Mouse (Mus musculus) erythroblast, embryonic 14.5 days (primary cell): Measurements from ENCODE around the gene Btrc. TPM values are rescaled to one million over a fixed set of nuclear protein-coding genes. Genes with fewer than 3 reads are reported as not detected.

ENCODE experiments used
- H3K27me3 ChIP-seq: 2 replicates; pipeline ENCODE4 v1.6.1; 2012; ENCODE audit warnings: inconsistent platforms; ENCODE audit not compliant: control insufficient read depth
- H3K36me3 ChIP-seq: 2 replicates; pipeline ENCODE4 v1.6.1; 2012; ENCODE audit warnings: mild to moderate bottlenecking, inconsistent platforms; ENCODE audit not compliant: control insufficient read depth
- H3K4me1 ChIP-seq: 2 replicates; pipeline ENCODE4 v1.6.1; 2012; ENCODE audit warnings: inconsistent platforms; ENCODE audit not compliant: control insufficient read depth
- H3K4me3 ChIP-seq: replicated peaks from 2 replicates; pipeline ENCODE3; 2012; ENCODE audit warnings: moderate library complexity, mild to moderate bottlenecking, inconsistent platforms
- H3K9me3 ChIP-seq: 2 replicates; pipeline ENCODE4 v1.6.1; 2012; ENCODE audit warnings: low read length, inconsistent platforms, mixed read lengths; ENCODE audit not compliant: control insufficient read depth
- GATA1 ChIP-seq: IDR thresholded peaks from 2 replicates; pipeline ENCODE4 v1.6.1; 2012; ENCODE audit warnings: low read length, inconsistent platforms, mixed read lengths
- TAL1 ChIP-seq: IDR thresholded peaks from 3 replicates; pipeline ENCODE4 v1.6.1; 2012; ENCODE audit warnings: low read length, inconsistent platforms, mixed read lengths
- polyA plus RNA-seq: library from polyadenylated mRNA; stranded (reverse); fragments of >175 nt; gene quantifications from 2 replicates; pipeline ENCODE4 v1.2.3, GENCODE M21; 2012

Gene Btrc
- polyA plus RNA-seq, 1 experiment: 6.4 TPM

DNA sequence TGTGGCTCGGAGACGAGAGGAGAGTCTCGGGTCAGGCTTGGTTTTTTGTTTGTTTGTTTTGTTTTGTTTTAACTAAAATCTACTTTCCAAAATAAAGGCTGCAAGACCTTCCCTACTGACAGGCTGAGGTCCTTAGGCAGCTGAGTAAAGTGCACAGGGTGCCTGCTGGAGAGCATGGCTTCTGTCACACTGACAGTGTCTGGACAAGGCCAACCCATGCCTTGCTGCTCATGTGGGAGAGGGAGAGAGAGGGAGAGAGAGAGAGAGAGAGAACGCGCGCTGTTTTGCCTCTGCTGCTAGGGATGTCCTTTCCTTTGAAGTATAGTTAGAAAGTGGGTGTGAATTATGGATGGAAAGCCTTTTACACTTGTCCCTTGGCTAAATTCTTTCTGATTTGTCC lies 168.0 kb downstream of the Btrc start:
- H3K27me3 ChIP-seq: no peaks in the 10 kb centered on the region
- TF ChIP-seq TAL1 (no peak), GATA1 (no peak)
- H3K36me3 ChIP-seq: peaks cover 52% of the 10 kb centered on the region
- H3K4me3 ChIP-seq: no peak overlapping the region
- H3K9me3 ChIP-seq: no peaks in the 10 kb centered on the region
- H3K4me1 ChIP-seq: peaks cover 23% of the 10 kb centered on the region

DNA sequence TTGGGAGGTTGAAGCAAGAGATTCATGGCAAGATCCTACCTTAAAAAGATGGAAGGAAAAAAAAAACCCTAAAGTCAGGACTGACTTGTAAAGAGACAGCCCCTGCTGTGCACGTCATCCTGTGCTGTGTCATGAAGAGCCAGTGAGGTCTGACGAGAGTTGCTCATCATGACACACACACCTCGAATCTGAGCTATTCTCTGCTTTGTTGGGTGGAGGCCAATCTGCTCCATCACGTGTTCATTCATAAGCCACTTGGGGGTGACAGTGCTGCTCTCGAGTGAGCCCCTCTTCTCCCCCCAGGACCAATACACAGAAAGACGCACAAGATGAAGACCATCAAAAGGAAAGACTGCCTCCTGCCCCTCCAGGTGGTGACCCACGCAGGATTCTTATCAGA lies 170.1 kb downstream of the Btrc start:
- TF ChIP-seq GATA1 (no peak), TAL1 (no peak)
- Histone ChIP-seq H3K9me3 (no peaks in the 10 kb centered on the region), H3K4me3 (no peak overlapping the region), H3K27me3 (no peaks in the 10 kb centered on the region), H3K36me3 (peaks cover 31% of the 10 kb centered on the region), H3K4me1 (peaks cover 20% of the 10 kb centered on the region)

DNA sequence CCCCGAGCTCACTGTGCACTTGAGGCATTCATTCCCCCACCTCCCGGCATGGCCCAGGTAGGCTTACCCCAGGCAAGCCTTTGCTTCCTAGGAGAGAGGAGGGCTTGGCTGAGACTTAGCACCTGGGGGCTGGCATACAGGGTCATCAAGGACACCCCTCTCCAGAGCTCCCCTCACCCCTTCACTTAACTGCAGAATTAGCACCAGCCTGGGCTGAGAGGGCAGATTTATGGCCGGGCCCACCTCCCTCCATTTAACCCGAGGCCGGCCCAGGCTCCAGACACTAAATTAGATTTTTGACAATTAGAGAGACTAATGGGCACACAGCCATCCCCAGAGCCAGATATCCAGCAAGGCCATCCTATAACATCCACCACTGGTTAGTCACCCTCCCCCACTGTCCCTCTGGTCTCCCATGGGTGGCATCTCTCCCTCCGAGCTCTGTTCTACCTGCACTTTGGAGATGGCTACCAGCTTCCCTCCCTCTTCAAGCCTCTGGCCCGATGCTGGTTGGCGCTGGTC lies 171.7 kb downstream of the Btrc start:
- Histone ChIP-seq H3K9me3 (no peaks in the 10 kb centered on the region), H3K27me3 (no peaks in the 10 kb centered on the region)
- TF ChIP-seq GATA1: no peak
- TF ChIP-seq TAL1: no peak

DNA sequence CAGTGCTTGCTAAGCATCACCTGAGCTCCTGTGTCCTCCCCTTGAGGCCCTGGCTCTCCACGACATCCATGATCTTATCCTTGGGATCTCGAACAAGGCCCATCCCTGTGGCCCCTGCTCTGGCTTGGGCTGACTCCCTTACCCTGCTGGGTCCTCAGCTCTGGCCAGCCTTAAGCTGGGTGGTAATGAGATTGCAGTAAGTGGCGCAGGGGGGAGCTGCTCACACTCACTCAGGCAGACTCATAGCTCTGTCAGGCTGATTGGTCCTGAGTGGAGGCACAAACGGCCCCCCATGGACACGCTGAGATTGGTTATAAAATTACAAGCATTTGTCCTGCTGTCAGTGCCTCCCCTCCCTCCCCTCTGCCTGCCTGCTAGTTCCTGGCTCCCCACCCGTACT lies 172.4 kb downstream of the Btrc start:
- TF ChIP-seq TAL1 (no peak), GATA1 (no peak; the same call in 1 of the 2 replicates)
- peaks cover 5% of the 10 kb centered on the region for H3K27me3 ChIP-seq
- no peaks in the 10 kb centered on the region for H3K9me3 ChIP-seq

More for the DNA sequence above, 171.7 kb downstream of the Btrc start:
- Histone ChIP-seq H3K36me3 (peaks cover 14% of the 10 kb centered on the region), H3K4me1 (peaks cover 26% of the 10 kb centered on the region), H3K4me3 (no peak overlapping the region)

DNA sequence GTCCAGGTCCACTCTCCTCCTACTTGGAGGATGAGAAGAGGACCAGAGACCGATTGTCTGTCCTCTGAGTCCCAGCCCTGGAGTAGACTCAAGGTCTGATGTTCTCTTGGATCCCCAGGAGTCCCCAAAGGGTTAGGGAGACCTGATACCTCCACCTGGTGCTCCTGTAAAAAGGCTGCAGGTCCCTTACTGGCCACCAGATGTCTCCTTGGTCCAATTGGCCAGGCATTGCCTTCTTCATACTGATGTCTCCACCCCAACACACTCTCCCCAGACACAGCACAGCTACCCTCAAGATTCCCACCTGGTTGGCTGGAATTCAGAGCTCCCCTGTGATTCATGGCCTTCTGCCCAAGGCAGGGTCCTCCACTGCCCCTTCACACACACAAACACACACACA lies 174.0 kb downstream of the Btrc start:
- H3K4me1 ChIP-seq: peaks cover 41% of the 10 kb centered on the region
- H3K4me3 ChIP-seq: no peak overlapping the region
- peaks cover under 1% of the 10 kb centered on the region; the same call in 1 of the 2 replicates for H3K36me3 ChIP-seq
- peaks cover 20% of the 10 kb centered on the region for H3K27me3 ChIP-seq
- no peaks in the 10 kb centered on the region for H3K9me3 ChIP-seq
- TF ChIP-seq TAL1: no peak
- no peak for TF ChIP-seq GATA1

More for the DNA sequence above, 172.4 kb downstream of the Btrc start:
- H3K4me1 ChIP-seq: peaks cover 29% of the 10 kb centered on the region
- H3K36me3 ChIP-seq: peaks cover 8% of the 10 kb centered on the region
- H3K4me3 ChIP-seq: no peak overlapping the region

DNA sequence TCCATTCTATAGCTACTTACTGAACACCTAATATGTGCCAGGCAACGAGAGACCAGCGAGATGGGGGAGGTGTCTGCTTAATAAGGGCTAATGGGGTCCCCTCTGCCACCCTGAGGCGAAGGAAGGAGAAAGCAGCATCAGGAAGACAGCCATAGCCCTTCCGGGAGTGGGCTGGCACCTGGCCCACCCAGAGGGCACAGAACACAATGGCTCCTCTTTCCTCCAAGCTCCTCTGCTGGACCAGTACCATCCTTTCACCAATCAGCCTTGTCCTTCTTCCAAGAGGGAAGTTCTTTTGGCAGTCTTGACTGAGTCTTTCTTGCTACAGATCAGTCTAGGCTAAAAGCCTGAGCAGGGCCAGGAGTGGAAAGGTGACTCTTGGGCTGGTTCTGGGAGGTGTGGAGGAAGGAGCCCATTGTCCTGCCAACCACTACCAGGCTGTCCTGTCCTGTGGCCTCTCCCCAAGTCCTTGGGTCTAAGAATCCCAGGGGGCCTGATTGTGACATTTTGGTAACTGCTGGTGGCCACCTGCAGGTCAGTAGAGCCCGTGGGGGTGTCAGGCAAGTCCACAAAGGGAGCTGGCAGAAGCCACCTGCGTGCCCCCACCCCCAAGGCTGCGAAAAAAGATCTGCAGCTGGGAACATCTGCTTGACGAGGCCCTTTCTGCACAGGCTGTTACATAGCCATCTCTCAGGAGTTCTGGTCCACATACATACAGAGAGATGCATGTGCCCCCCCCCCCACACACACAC lies 177.3 kb downstream of the Btrc start:
- no peaks in the 10 kb centered on the region for H3K36me3 ChIP-seq
- no peak for TF ChIP-seq GATA1
- no peak for TF ChIP-seq TAL1
- H3K4me1 ChIP-seq: peaks cover 54% of the 10 kb centered on the region
- H3K27me3 ChIP-seq: peaks cover 50% of the 10 kb centered on the region
- H3K9me3 ChIP-seq: no peaks in the 10 kb centered on the region
- peak overlapping the region; percentile 43 for H3K4me3 ChIP-seq

DNA sequence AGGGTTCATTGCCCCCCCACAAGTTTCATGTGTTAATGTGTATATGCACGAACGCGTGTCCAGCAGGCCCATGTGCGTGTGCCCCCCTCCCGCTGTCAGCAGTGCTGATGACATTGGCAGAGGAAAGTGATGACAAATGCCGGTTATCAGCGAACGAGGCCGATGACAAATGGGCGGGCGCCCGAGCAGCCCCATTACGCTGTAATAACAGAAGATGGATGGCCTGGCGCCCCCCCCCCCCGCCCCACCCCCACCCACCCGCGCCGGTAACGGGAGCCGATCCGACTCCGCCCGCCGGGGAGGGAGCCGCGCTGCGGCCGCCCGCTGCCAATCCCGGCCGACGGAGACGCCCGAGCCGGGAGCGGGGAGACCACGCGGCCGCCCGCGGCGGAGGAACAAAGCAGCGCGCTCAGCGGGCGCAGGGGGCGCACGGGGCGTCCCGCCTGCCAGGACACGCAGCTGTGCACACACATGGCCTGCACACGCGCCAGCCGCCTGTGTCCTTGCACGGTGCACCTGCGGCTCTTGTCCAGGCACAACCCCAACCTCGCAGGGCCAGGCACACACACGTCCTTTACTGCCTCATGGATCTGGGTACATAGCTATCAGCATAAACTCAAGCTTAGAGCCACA lies 178.0 kb downstream of the Btrc start:
- Histone ChIP-seq H3K27me3 (peaks cover 54% of the 10 kb centered on the region), H3K4me3 (peak overlapping the region; percentile 60)

DNA sequence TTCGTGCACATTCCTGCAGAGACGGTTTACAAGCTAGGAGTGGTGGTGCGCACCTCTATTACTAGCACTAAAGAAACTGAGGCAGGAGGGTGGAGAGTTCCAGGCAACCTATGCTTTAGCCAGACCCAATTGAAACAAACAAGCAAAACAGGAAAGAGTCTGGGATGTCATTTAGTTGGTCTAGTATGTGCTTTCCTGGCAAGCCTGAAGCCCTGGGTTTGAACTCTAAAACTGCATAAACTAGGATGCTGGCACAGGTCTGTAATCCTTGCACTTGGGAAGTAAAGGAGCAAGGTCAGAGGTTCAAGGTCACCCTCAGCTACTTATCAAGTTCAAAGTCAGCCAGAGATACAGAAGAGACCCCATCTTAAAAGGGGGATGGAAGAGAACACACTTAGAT lies 178.5 kb downstream of the Btrc start:
- peaks cover 54% of the 10 kb centered on the region for H3K27me3 ChIP-seq
- no peaks in the 10 kb centered on the region for H3K9me3 ChIP-seq
- no peaks in the 10 kb centered on the region for H3K36me3 ChIP-seq
- peak overlapping the region; percentile 60 for H3K4me3 ChIP-seq
- H3K4me1 ChIP-seq: peaks cover 59% of the 10 kb centered on the region
- TF ChIP-seq TAL1 (no peak), GATA1 (no peak)

More for the DNA sequence above, 178.0 kb downstream of the Btrc start:
- TF ChIP-seq TAL1 (no peak), GATA1 (no peak)
- H3K9me3 ChIP-seq: no peaks in the 10 kb centered on the region
- no peaks in the 10 kb centered on the region for H3K36me3 ChIP-seq
- H3K4me1 ChIP-seq: peaks cover 56% of the 10 kb centered on the region
